Mouse (Mus musculus): ENCODE data around the gene St3gal3.

The St3gal3 gene

DNA sequence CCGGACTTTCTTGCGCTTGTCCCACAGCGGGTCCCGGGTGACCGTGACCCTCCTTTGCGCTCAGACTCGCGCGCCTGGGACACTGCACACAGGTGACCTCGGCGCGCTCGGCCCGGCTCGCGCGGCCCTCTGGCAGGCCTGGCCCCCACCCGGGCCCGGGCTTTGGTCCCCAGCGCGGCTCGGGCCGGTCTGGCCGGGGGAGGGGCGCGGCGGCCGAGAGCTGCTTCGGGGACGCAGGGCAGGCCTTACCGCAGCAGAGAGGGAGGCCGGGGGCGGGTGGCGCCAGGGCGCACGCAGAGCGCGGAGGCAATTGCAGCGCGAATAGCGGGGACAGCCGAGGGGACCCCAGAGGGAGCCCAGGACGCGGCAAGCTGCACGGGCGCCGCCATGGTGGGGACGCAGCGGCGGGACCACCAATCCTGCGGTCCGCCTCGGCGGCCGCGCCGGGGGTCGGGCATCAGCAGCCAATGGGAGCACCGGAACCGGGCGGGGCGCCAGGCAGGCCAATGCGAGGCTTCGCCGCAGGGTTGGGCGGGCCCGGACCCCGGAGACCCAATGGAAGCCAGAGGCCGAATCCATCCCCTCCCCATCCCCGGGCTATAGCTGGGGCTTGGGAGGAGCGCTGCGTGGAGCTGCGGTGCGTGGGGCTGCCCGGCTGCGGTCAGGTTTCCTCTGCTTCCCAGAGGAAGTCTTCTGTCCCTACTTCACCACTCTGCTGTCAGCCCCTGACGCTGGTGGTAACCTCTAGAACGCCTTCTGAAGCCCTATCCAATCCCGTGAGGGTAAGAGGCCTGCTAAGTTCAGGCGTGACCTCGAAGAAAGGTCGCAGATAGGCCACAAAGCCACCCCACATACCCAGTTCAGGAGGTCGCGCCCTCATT, at the start of gene St3gal3:
TSS of gene St3gal3 (minus strand) at position 430 of the 881 bp plus-strand sequence.
- in situ Hi-C loops (cut with MboI): no loop called here

DNA sequence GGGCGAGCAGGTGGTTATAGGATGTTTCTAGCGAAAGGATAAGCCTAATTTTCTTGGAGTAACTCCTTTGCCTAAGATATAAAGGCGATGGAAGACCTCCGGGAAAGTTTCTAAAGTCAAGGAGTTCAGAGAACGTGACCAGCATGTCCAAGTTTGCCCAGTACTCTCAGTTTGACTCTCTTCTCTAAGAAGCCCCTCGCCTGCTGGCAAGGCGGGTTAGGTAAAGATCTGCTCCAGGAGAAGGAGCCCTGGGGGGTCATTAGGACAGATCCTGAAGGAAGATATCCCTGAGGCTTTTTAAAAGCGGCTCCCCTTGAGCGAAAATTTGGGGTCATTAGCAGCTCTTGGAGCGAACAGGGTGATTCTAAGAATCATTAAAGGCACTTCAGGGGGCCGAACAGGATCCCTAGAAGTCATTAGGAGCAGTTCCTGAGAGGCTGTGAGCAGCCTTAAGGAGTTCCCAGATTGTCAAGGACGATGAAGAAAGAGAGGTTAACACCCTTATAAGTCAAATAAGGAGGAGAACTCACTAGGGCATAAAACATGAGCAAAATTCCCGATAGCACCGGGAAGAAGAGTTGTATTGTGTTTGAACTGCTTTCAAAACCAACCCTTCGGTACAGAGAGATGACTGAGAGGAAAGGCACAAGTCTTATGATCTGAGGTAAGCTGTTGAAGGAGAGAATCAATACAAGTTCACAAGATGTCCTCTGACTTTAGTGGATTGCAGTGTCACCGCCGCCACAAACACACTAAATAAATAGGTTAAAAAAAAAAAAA, 45.8 kb upstream of the St3gal3 start:
- in situ Hi-C loops (cut with MboI): no loop called here

DNA sequence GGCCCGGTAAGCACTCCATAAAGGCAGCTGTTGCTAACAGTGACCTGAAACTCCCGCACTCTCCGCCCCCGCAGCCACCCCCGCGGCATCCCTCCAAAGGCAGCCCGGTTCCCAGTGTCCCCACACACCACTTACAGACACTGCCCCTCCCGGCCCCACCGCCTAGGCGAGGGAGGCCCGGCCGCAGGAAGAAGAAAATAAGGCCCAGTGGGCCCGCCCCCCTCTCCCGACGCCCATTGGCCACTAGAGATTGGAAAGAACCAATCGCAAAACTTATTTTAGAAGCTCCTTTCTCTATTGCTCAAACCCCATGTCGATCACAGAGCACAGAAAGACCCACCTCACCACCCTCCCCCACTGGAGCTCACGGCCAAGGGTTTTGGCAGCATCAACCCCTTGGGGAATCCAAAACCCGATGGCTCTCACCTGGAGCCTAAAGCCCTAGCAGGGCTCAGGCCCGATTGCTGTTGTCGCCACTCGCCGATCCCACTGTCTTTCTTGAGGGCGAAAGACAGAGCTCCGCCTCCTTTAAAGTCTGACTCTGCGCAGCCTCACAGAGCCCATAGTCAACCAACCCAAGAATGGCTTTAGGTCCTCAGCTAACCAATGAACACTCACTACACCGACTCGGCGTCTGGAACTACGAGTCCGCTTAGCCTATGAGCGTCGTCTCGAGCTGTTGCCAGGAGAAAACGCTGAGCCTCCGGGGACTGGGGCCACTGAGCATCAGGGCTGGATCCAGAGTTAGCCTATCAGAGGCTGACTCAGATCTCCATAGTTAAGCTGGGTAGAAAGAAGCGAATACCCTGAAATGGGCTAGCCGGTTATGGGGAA, 45.0 kb upstream of the St3gal3 start, which contains the start of gene Kdm4a:
TSS of gene Kdm4a (minus strand) at position 577 of the 834 bp plus-strand sequence.
- in situ Hi-C loops (cut with MboI): no loop called here

- in situ Hi-C loops (cut with MboI): no loop called here
Measured at GRCm38 (mm10) chr4:118178952-118179466, 44.3 kb upstream of the St3gal3 start.

GRCm38 (mm10) chr4:118172461-118172860, 37.7 kb upstream of the St3gal3 start:
- in situ Hi-C loops (cut with MboI): no loop called here

DNA sequence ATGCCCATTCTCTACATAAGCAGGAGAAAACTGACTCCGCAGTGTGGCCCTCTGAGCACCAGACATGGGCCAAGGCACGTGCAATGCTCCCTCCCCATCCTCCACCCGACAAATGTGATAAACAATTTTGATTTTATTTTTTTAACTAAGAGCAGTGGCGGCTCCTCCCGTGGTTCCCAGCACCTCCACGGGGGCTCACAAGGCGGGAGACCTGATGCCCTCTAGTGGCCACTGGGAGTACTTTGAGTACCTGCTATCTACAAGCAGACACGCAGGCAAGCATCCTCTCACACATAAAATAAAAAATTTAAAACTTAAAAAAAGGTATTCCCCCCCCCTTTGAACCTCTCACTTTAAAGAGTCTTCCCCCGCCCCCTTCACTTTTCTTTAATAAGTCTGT, 36.3 kb upstream of the St3gal3 start:
- in situ Hi-C loops (cut with MboI): no loop called here

- in situ Hi-C loops (cut with MboI): no loop called here
Measured at GRCm38 (mm10) chr4:118162123-118162522, 27.4 kb upstream of the St3gal3 start.

- in situ Hi-C loops (cut with MboI): no loop called here
Measured at GRCm38 (mm10) chr4:118157666-118158065, 23.0 kb upstream of the St3gal3 start.

GRCm38 (mm10) chr4:118156559-118156958, 21.8 kb upstream of the St3gal3 start:
- in situ Hi-C loops (cut with MboI): no loop called here

DNA sequence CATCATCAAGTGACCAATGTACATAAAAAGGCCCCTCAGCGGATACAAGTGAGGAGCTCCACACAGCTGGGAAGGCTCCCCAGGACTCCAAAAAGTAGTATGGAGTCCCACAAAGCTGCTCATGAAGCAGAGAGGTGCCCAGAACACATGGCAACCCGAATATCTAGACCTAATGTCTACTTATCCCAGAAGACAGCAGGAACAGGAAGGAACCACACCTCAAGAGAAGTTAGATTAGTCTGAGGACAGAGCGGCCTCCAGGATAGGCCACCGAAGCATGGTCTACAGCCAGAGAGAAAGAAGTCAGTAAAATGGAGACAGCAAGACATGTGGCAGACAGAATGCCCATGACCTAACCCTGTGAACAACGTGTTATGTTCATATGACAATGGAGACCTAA, 20.2 kb upstream of the St3gal3 start:
- in situ Hi-C loops (cut with MboI): no loop called here

DNA sequence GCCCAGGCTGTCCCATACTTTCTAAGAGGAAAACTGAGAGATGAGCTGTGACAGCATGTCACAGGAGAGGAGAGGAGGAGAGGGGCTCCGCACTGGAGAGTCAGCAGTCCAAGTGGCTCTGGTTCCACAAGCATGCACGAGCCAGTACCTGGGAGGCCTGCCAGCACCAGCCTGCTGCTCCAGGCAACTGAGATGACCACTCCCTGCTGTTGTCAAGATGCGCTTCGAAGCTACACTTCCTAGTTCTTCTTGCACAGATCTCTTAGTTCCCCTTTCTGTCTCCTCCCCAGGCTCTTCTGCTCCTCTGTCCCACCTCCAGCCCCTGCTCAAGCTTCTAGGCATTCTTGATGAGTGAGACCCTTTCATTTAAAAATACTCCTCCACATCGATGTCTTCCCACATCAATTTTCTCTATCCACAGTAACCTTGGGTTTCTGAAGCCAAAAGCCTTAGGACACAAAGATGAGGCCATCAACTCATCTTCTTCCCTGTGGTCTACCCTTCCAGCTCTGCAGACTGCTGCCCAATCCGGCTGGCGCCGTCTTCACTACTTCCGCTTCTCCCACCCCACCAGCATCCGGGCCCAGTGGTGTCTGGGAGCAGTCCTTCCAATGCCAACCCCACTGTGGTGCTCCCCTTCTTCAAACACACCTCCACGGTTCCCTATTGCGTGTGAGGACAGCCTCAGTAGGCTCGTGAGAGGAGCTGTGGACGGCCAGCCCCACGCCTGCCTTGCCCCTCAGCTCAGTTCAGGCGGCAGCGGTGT, 17.5 kb upstream of the St3gal3 start:
- in situ Hi-C loops (cut with MboI): no loop called here

DNA sequence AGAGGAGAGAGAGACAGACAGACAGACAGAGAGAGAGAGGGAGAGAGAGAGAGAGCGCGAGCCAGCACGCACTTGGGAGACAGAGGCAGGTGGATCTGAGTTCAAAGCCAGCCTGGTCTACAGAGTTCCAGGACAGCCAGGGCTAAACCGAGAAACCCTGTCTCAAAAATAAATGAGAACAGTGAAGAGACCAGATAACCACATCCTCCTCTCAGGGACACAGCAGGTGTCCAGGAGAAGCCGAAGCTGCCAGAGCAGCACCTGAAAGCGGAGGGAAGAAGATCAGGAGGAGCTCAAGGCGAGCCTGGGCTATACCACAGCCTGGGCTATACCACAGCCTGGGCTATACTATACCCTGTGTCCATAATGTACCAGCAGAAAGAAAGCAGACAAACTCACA, 16.1 kb upstream of the St3gal3 start:
- in situ Hi-C loops (cut with MboI): no loop called here

- in situ Hi-C loops (cut with MboI): no loop called here
Measured at GRCm38 (mm10) chr4:118149956-118150680, 15.4 kb upstream of the St3gal3 start.

DNA sequence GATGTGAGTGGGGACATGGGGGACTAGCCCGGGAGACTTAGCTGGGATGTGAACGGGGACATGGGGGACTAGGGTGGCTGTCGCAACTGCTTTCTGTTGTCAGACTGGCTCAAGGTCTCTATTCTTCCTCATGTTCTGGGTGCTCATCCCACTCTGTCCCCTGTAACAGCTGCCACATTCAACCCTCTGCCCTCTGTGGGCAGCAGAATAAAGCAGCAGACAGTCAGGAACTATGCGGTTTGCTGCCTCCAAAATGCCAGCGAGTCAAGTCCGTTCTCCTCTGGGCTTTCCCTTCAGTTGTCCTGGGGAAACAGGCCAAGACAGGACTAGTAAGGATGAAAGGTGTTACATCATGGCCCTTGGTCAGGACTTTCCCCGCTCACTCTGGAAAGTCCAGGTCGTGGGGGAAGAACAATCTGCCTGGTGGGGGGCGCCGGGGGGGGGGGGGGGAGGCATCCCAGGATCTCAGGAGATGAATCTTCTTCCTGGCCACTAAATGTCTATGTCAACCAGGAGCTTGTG, 14.4 kb upstream of the St3gal3 start:
- in situ Hi-C loops (cut with MboI): no loop called here

- in situ Hi-C loops (cut with MboI): no loop called here
Measured at GRCm38 (mm10) chr4:118148317-118148687, 13.6 kb upstream of the St3gal3 start.

GRCm38 (mm10) chr4:118147547-118148316, 13.0 kb upstream of the St3gal3 start:
- in situ Hi-C loops (cut with MboI): no loop called here

DNA sequence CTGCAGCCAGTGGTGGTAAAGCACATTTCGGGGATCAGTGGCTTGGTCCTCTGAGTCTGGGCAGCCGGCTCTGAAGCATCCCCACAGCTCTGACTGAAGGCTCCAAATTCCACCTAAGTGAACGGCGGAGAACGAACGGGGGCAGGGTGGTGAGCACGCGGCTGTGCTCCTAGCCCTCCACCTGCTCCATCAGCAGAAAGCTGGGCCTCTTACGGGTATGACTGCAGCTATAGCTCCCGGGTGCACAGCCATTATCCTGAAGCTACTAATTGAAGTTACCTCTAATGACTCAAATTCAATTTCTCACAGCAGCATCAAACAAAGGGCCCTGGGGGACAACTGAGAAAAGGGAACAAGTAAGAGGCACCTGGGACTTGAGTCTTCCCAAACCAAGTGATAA, 12.4 kb upstream of the St3gal3 start:
- in situ Hi-C loops (cut with MboI): no loop called here

DNA sequence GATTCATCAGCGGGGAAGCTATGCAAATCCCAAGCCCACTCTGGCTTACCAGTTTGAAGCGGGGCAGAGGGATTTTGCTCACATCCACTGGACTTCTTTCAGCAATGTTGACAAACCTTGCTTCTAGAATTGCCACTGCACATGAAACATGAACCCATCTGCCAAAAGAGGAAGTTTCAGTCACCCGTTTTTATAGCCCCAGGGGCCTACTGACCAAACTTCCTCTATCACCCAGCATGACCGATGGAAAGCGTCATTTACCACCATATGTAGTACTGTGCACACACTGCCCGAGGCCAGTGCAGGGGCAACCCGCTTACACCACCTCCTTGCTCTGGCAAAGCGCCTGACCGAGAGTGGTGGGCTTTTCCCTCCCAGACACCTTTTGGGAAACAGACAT, 9.6 kb upstream of the St3gal3 start:
- in situ Hi-C loops (cut with MboI): no loop called here

DNA sequence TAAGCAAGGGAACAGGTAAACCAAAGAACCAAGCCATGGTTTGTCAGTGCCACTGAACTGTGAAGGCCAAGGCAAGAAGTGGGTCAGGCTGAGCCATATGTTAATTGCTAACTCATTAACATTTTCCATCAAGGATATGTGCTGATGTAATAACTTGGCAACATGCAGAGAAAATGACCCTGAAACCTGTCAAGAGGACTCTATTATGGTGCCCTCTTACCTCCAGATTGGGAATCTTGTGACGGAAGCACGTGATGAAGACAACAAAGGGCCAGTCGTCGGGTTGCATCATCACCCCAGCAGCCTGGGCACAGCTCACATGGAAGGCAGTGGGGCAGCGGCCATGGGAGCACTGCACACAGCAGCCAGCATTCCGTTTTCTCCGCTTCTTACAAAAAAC, 9.0 kb upstream of the St3gal3 start:
- in situ Hi-C loops (cut with MboI): no loop called here
